Mouse (Mus musculus) left cerebral cortex, adult 8-10 months (tissue): ENCODE results near the gene Opcml. TPM values are rescaled to one million over a fixed set of nuclear protein-coding genes. Genes with fewer than 3 reads are reported as not detected.
A peak's percentile ranks its signal among the peaks of the same experiment; 100 is the strongest.

Source experiments
- DNase-seq, 2 experiments: peaks; one replicate each; pipeline ENCODE4 v3.0.0; 2022; ENCODE audit warnings: low spot score in 2 of 2
- total RNA-seq, 4 experiments: library from RNA; stranded (reverse); gene quantifications; 2 replicates each; pipeline ENCODE4 v1.2.4; 2022

Gene Opcml
- total RNA-seq, 4 experiments from 2014 or later = 202 to 222 (median 210) TPM

GRCm38 (mm10) chr9:28153748-28154147 is 363.2 kb downstream of the Opcml start:
- no peak for DNase-seq

GRCm38 (mm10) chr9:28157092-28157491 is 366.5 kb downstream of the Opcml start:
- DNase-seq = no peak

GRCm38 (mm10) chr9:28160953-28161352 is 370.4 kb downstream of the Opcml start:
- no peak for DNase-seq

- DNase-seq = no peak
Observed at GRCm38 (mm10) chr9:28163946-28164345, 373.4 kb downstream of the Opcml start.

GRCm38 (mm10) chr9:28171890-28172289 is 381.3 kb downstream of the Opcml start:
- DNase-seq = peak in 1 of 2 experiments; percentile 70

GRCm38 (mm10) chr9:28177052-28177451 is 386.5 kb downstream of the Opcml start:
- no peak for DNase-seq

GRCm38 (mm10) chr9:28178123-28178887 is 387.7 kb downstream of the Opcml start:
- no peak for DNase-seq

- DNase-seq = no peak
Observed at GRCm38 (mm10) chr9:28181916-28182315, 391.3 kb downstream of the Opcml start.

- DNase-seq = no peak
Observed at GRCm38 (mm10) chr9:28190226-28190625, 399.7 kb downstream of the Opcml start.

GRCm38 (mm10) chr9:28190751-28191150 is 400.2 kb downstream of the Opcml start:
- no peak for DNase-seq

- DNase-seq = no peak
Observed at GRCm38 (mm10) chr9:28196550-28196949, 406.0 kb downstream of the Opcml start.

- DNase-seq = no peak
Observed at GRCm38 (mm10) chr9:28197061-28197460, 406.5 kb downstream of the Opcml start.

GRCm38 (mm10) chr9:28197631-28198030 is 407.1 kb downstream of the Opcml start:
- peak; percentile 25 to 37 for DNase-seq

- DNase-seq = no peak
Observed at GRCm38 (mm10) chr9:28198106-28198694, 407.6 kb downstream of the Opcml start.

- DNase-seq = no peak
Observed at GRCm38 (mm10) chr9:28207441-28207840, 416.9 kb downstream of the Opcml start.

- DNase-seq = no peak
Observed at GRCm38 (mm10) chr9:28208696-28209095, 418.1 kb downstream of the Opcml start.

GRCm38 (mm10) chr9:28211877-28212276 is 421.3 kb downstream of the Opcml start:
- no peak for DNase-seq

GRCm38 (mm10) chr9:28213893-28214292 is 423.3 kb downstream of the Opcml start:
- no peak for DNase-seq

- peak in 1 of 2 experiments; percentile 34 for DNase-seq
Observed at GRCm38 (mm10) chr9:28218026-28218646, 427.6 kb downstream of the Opcml start.

GRCm38 (mm10) chr9:28222726-28223125 is 432.2 kb downstream of the Opcml start:
- DNase-seq = no peak

- DNase-seq = peak in 1 of 2 experiments; percentile 58
Observed at GRCm38 (mm10) chr9:28225824-28226569, 435.4 kb downstream of the Opcml start.

GRCm38 (mm10) chr9:28226570-28226951 is 436.0 kb downstream of the Opcml start:
- DNase-seq = peak in 1 of 2 experiments; percentile 55
